Mouse (Mus musculus) liver, embryonic 15.5 days (tissue): ENCODE measurements at regions not wholly inside any gene's neighbourhood (a gene's known extent, or its start where the extent isn't known, plus 50 kb on each side); places are given as distances from the start of the nearest gene placed in this dataset.
A peak's percentile ranks its signal among the peaks of the same experiment; 100 is the strongest.

Experiments used
- ATAC-seq: fragments of 200-750 bp; cut with Nextera tagmentation; 2 replicates; pipeline ENCODE4 v1.8.0; 2017; ENCODE audit warnings: moderate number of reproducible peaks, mild to moderate bottlenecking, moderate library complexity; ENCODE audit not compliant: insufficient read depth
- H3K27ac ChIP-seq: fragments of 300-500 bp; sonication (generic); replicated peaks from 2 replicates; pipeline ENCODE4 v1.5.1; 2015; ENCODE audit warnings: mild to moderate bottlenecking, inconsistent platforms
- H3K27me3 ChIP-seq: fragments of 300-500 bp; sonication (generic); 2 replicates; pipeline ENCODE4 v1.6.1; 2015; ENCODE audit warnings: mild to moderate bottlenecking, inconsistent platforms
- H3K36me3 ChIP-seq: fragments of 300-500 bp; sonication (generic); replicated peaks from 2 replicates; pipeline ENCODE4 v1.6.1; 2015; ENCODE audit warnings: moderate library complexity, mild to moderate bottlenecking, inconsistent platforms
- H3K4me1 ChIP-seq: fragments of 300-500 bp; sonication (generic); replicated peaks from 2 replicates; pipeline ENCODE4 v1.6.1; 2015; ENCODE audit warnings: inconsistent platforms
- H3K4me2 ChIP-seq: fragments of 300-500 bp; sonication (generic); 2 replicates; pipeline ENCODE4 v1.6.1; 2015; ENCODE audit warnings: moderate library complexity, mild to moderate bottlenecking, inconsistent platforms
- H3K4me3 ChIP-seq: fragments of 300-500 bp; sonication (generic); replicated peaks from 2 replicates; pipeline ENCODE4 v1.5.1; 2015; ENCODE audit warnings: mild to moderate bottlenecking, inconsistent platforms
- H3K9ac ChIP-seq: fragments of 300-500 bp; sonication (generic); 2 replicates; pipeline ENCODE4 v1.6.1; 2015; ENCODE audit warnings: moderate library complexity, mild to moderate bottlenecking, inconsistent platforms
- H3K9me3 ChIP-seq: fragments of 300-500 bp; sonication (generic); replicated peaks from 2 replicates; pipeline ENCODE4 v1.6.1; 2016; ENCODE audit warnings: inconsistent platforms
- WGBS: fragments of 180-500 bp; shearing (Covaris S2); methylation state at CpG from one replicate; pipeline ENCODE4 v1.1.7; 2015; ENCODE audit warnings: mixed read lengths; ENCODE audit not compliant: insufficient replicate concordance; 5-methylcytosine and 5-hydroxymethylcytosine counted together

GRCm38 (mm10) chr3:66488724-66489123 is 192.1 kb upstream of the Veph1 start:
- 0 out of 2 replicates have a peak overlapping the region, but pooled peaks have one; percentile 10 for H3K27ac ChIP-seq
- 79% methylated on average over 7 of the region's 7 CpGs for WGBS

GRCm38 (mm10) chr3:66486658-66487057 is 190.0 kb upstream of the Veph1 start:
- peak; percentile 77 for ATAC-seq
- Histone ChIP-seq H3K27me3 (0 out of 2 replicates have a peak, but pooled peaks cover 3% of the 10 kb centered on the region), H3K27ac (peak overlapping the region; percentile 75), H3K4me2 (peak overlapping the region; percentile 41), H3K4me3 (no peak overlapping the region), H3K4me1 (peaks cover 43% of the 10 kb centered on the region), H3K36me3 (no peaks in the 10 kb centered on the region), H3K9ac (no peak overlapping the region), H3K9me3 (no peaks in the 10 kb centered on the region)

More at GRCm38 (mm10) chr3:66488724-66489123, 192.1 kb upstream of the Veph1 start:
- Histone ChIP-seq H3K9ac (no peak overlapping the region), H3K4me3 (no peak overlapping the region), H3K27me3 (0 out of 2 replicates have a peak, but pooled peaks cover 3% of the 10 kb centered on the region), H3K4me2 (no peak overlapping the region), H3K4me1 (peaks cover 38% of the 10 kb centered on the region), H3K9me3 (no peaks in the 10 kb centered on the region), H3K36me3 (no peaks in the 10 kb centered on the region)
- ATAC-seq, result no peak

- Histone ChIP-seq H3K27ac (peak overlapping the region; percentile 75), H3K36me3 (no peaks in the 10 kb centered on the region), H3K27me3 (0 out of 2 replicates have a peak, but pooled peaks cover 3% of the 10 kb centered on the region), H3K4me2 (peak overlapping the region; percentile 41), H3K9me3 (no peaks in the 10 kb centered on the region), H3K9ac (no peak overlapping the region), H3K4me1 (peaks cover 43% of the 10 kb centered on the region), H3K4me3 (no peak overlapping the region)
- WGBS, result 22% methylated on average over 1 of the region's 1 CpGs
- peak; percentile 100 for ATAC-seq
These were observed 189.5 kb upstream of the Veph1 start for GRCm38 (mm10) chr3:66486184-66486583.

GRCm38 (mm10) chr3:66480718-66481117 is 184.1 kb upstream of the Veph1 start:
- H3K36me3 ChIP-seq, result no peaks in the 10 kb centered on the region
- peaks cover 23% of the 10 kb centered on the region for H3K4me1 ChIP-seq
- ATAC-seq, result no peak
- H3K4me3 ChIP-seq, result no peak overlapping the region
- 59% methylated on average over 6 of the region's 6 CpGs for WGBS
- no peak overlapping the region for H3K4me2 ChIP-seq
- no peaks in the 10 kb centered on the region for H3K9me3 ChIP-seq
- H3K27me3 ChIP-seq, result peaks cover 14% of the 10 kb centered on the region; the same call in 1 of the 2 replicates
- no peak overlapping the region for H3K9ac ChIP-seq
- H3K27ac ChIP-seq, result no peak overlapping the region

GRCm38 (mm10) chr3:66479266-66479665 is 182.6 kb upstream of the Veph1 start:
- 66% methylated on average over 4 of the region's 4 CpGs for WGBS
- no peaks in the 10 kb centered on the region for H3K9me3 ChIP-seq
- H3K4me3 ChIP-seq, result no peak overlapping the region
- peaks cover 20% of the 10 kb centered on the region for H3K27me3 ChIP-seq
- H3K4me1 ChIP-seq, result peaks cover 9% of the 10 kb centered on the region
- no peak overlapping the region for H3K27ac ChIP-seq
- H3K4me2 ChIP-seq, result no peak overlapping the region
- no peak overlapping the region for H3K9ac ChIP-seq
- ATAC-seq, result no peak
- no peaks in the 10 kb centered on the region for H3K36me3 ChIP-seq

GRCm38 (mm10) chr3:66466321-66466720 is 169.7 kb upstream of the Veph1 start:
- 59% methylated on average over 5 of the region's 5 CpGs for WGBS
- no peak overlapping the region for H3K4me2 ChIP-seq

GRCm38 (mm10) chr3:66465371-66465770 is 168.7 kb upstream of the Veph1 start:
- Histone ChIP-seq H3K27me3 (no peaks in the 10 kb centered on the region), H3K36me3 (no peaks in the 10 kb centered on the region), H3K4me1 (no peaks in the 10 kb centered on the region), H3K4me2 (no peak overlapping the region), H3K9ac (no peak overlapping the region), H3K4me3 (no peak overlapping the region), H3K27ac (no peak overlapping the region), H3K9me3 (no peaks in the 10 kb centered on the region)
- WGBS, result 85% methylated on average over 1 of the region's 1 CpGs
- no peak for ATAC-seq

More at GRCm38 (mm10) chr3:66466321-66466720, 169.7 kb upstream of the Veph1 start:
- Histone ChIP-seq H3K9me3 (no peaks in the 10 kb centered on the region), H3K27ac (no peak overlapping the region), H3K4me1 (no peaks in the 10 kb centered on the region), H3K9ac (no peak overlapping the region), H3K27me3 (no peaks in the 10 kb centered on the region), H3K36me3 (no peaks in the 10 kb centered on the region), H3K4me3 (no peak overlapping the region)
- ATAC-seq, result no peak

- 74% methylated on average over 1 of the region's 1 CpGs for WGBS
- no peak overlapping the region for H3K27ac ChIP-seq
- no peak overlapping the region for H3K9ac ChIP-seq
- no peaks in the 10 kb centered on the region for H3K9me3 ChIP-seq
- ATAC-seq, result no peak
- H3K27me3 ChIP-seq, result no peaks in the 10 kb centered on the region
- no peak overlapping the region for H3K4me2 ChIP-seq
- H3K36me3 ChIP-seq, result no peaks in the 10 kb centered on the region
- H3K4me1 ChIP-seq, result no peaks in the 10 kb centered on the region
- no peak overlapping the region for H3K4me3 ChIP-seq
These were observed 165.7 kb upstream of the Veph1 start for GRCm38 (mm10) chr3:66462341-66462740.

GRCm38 (mm10) chr3:66446274-66447159 is 149.9 kb upstream of the Veph1 start:
- Histone ChIP-seq H3K27me3 (no peaks in the 10 kb centered on the region), H3K36me3 (no peaks in the 10 kb centered on the region), H3K4me1 (no peaks in the 10 kb centered on the region), H3K4me3 (no peak overlapping the region), H3K27ac (no peak overlapping the region), H3K9ac (no peak overlapping the region), H3K9me3 (no peaks in the 10 kb centered on the region), H3K4me2 (no peak overlapping the region)
- no peak for ATAC-seq
- WGBS, result 64% methylated on average over 10 of the region's 10 CpGs

- Histone ChIP-seq H3K27me3 (no peaks in the 10 kb centered on the region), H3K4me2 (no peak overlapping the region), H3K4me3 (no peak overlapping the region), H3K27ac (no peak overlapping the region), H3K4me1 (no peaks in the 10 kb centered on the region), H3K9ac (no peak overlapping the region), H3K9me3 (no peaks in the 10 kb centered on the region), H3K36me3 (no peaks in the 10 kb centered on the region)
- no peak for ATAC-seq
These were observed 136.6 kb upstream of the Veph1 start for GRCm38 (mm10) chr3:66433216-66433615.

GRCm38 (mm10) chr3:66430187-66430586 is 133.6 kb upstream of the Veph1 start:
- no peaks in the 10 kb centered on the region for H3K36me3 ChIP-seq
- no peaks in the 10 kb centered on the region for H3K9me3 ChIP-seq
- 68% methylated on average over 3 of the region's 3 CpGs for WGBS
- H3K9ac ChIP-seq, result no peak overlapping the region
- H3K4me2 ChIP-seq, result no peak overlapping the region
- no peak overlapping the region for H3K4me3 ChIP-seq
- no peak overlapping the region for H3K27ac ChIP-seq
- no peaks in the 10 kb centered on the region for H3K4me1 ChIP-seq
- no peak for ATAC-seq
- no peaks in the 10 kb centered on the region for H3K27me3 ChIP-seq
